Mouse (Mus musculus) neural tube, embryonic 15.5 days (tissue): Measurements from ENCODE around the gene Snx15. TPM values are rescaled to one million over a fixed set of nuclear protein-coding genes. Genes with fewer than 3 reads are reported as not detected.
A peak's percentile ranks its signal among the peaks of the same experiment; 100 is the strongest.

Experiments
- ATAC-seq: fragments of 200-750 bp; cut with Nextera tagmentation; 2 replicates; pipeline ENCODE4 v1.8.0; 2017; ENCODE audit warnings: mild to moderate bottlenecking, moderate TSS enrichment, moderate library complexity; ENCODE audit not compliant: low FRiP score
- H3K27ac ChIP-seq: fragments of 300-500 bp; sonication (generic); replicated peaks from 2 replicates; pipeline ENCODE4 v1.5.1; 2015; ENCODE audit warnings: mild to moderate bottlenecking, inconsistent platforms
- H3K27me3 ChIP-seq: fragments of 300-500 bp; sonication (generic); replicated peaks from 2 replicates; pipeline ENCODE4 v1.6.1; 2015; ENCODE audit warnings: inconsistent platforms
- H3K36me3 ChIP-seq: fragments of 300-500 bp; sonication (generic); 2 replicates; pipeline ENCODE4 v1.6.1; 2015; ENCODE audit warnings: inconsistent platforms
- H3K4me1 ChIP-seq: fragments of 300-500 bp; sonication (generic); 2 replicates; pipeline ENCODE4 v1.6.1; 2015; ENCODE audit warnings: inconsistent platforms
- H3K4me2 ChIP-seq: fragments of 300-500 bp; sonication (generic); 2 replicates; pipeline ENCODE4 v1.6.1; 2015; ENCODE audit warnings: inconsistent platforms, mild to moderate bottlenecking, moderate library complexity
- H3K4me3 ChIP-seq: fragments of 300-500 bp; sonication (generic); replicated peaks from 2 replicates; pipeline ENCODE4 v1.5.1; 2015; ENCODE audit warnings: mild to moderate bottlenecking, inconsistent platforms
- H3K9ac ChIP-seq: fragments of 300-500 bp; sonication (generic); replicated peaks from 2 replicates; pipeline ENCODE4 v1.6.1; 2015; ENCODE audit warnings: mild to moderate bottlenecking, inconsistent platforms
- H3K9me3 ChIP-seq: fragments of 300-500 bp; sonication (generic); replicated peaks from 2 replicates; pipeline ENCODE4 v1.6.1; 2016; ENCODE audit warnings: inconsistent platforms
- WGBS: fragments of 180-500 bp; shearing (Covaris S2); methylation state at CpG from one replicate; pipeline ENCODE4 v1.1.7; 2015; ENCODE audit warnings: mixed read lengths; 5-methylcytosine and 5-hydroxymethylcytosine counted together
- polyA plus RNA-seq: library from polyadenylated mRNA; unstranded; fragments of >200 nt; fragmentation: Nextera tagmentation; extraction: Ambion mirVana; gene quantifications from 2 replicates; pipeline ENCODE4 v1.2.1, GENCODE M21; 2015

Gene Snx15
- polyA plus RNA-seq, 1 experiment from 2014 or later: 62.2 TPM

- H3K4me1 ChIP-seq: peaks cover 30% of the 10 kb centered on the region
- peak; percentile 92 for ATAC-seq
- WGBS: under 1% methylated on average over 77 of the region's 77 CpGs
- no peaks in the 10 kb centered on the region for H3K9me3 ChIP-seq
- peak within 1 kb of the TSS; percentile 71 for H3K4me3 ChIP-seq
- no peaks in the 10 kb centered on the region for H3K27me3 ChIP-seq
- peak within 1 kb of the TSS; percentile 78 for H3K9ac ChIP-seq
- H3K36me3 ChIP-seq: peaks cover 29% of the 10 kb centered on the region
- peak within 1 kb of the TSS; percentile 95 for H3K27ac ChIP-seq
- peak within 1 kb of the TSS; percentile 92 for H3K4me2 ChIP-seq
These were observed 10.0 kb downstream of the Snx15 start, which contains the start of gene Sac3d1 for GRCm38 (mm10) chr19:6117986-6118676. Sac3d1 (minus strand) TSS chr19:6118650.

GRCm38 (mm10) chr19:6117346-6117985 is 10.6 kb downstream of the Snx15 start:
- Histone ChIP-seq H3K27me3 (no peaks in the 10 kb centered on the region), H3K4me3 (peak overlapping the region; percentile 71), H3K9me3 (no peaks in the 10 kb centered on the region), H3K27ac (peak overlapping the region; percentile 95), H3K36me3 (peaks cover 35% of the 10 kb centered on the region), H3K4me2 (peak overlapping the region; percentile 92), H3K9ac (peak overlapping the region; percentile 78), H3K4me1 (peaks cover 30% of the 10 kb centered on the region)
- no peak for ATAC-seq
- WGBS: 5% methylated on average over 32 of the region's 32 CpGs

GRCm38 (mm10) chr19:6116113-6116850 is 11.8 kb downstream of the Snx15 start:
- H3K4me1 ChIP-seq: peaks cover 30% of the 10 kb centered on the region
- 90% methylated on average over 15 of the region's 15 CpGs for WGBS
- peak overlapping the region; percentile 71; the same call in 1 of the 2 replicates for H3K4me3 ChIP-seq
- no peak for ATAC-seq
- H3K27ac ChIP-seq: no peak overlapping the region
- H3K36me3 ChIP-seq: peaks cover 36% of the 10 kb centered on the region
- H3K9me3 ChIP-seq: no peaks in the 10 kb centered on the region
- peak overlapping the region; percentile 92 for H3K4me2 ChIP-seq
- H3K27me3 ChIP-seq: no peaks in the 10 kb centered on the region
- 0 out of 2 replicates have a peak overlapping the region, but pooled peaks have one; percentile 36 for H3K9ac ChIP-seq

GRCm38 (mm10) chr19:6113116-6113515 is 15.0 kb downstream of the Snx15 start:
- peaks cover 16% of the 10 kb centered on the region for H3K4me1 ChIP-seq
- H3K27me3 ChIP-seq: no peaks in the 10 kb centered on the region
- no peaks in the 10 kb centered on the region for H3K9me3 ChIP-seq
- H3K4me2 ChIP-seq: no peak overlapping the region
- peaks cover 31% of the 10 kb centered on the region for H3K36me3 ChIP-seq
- no peak overlapping the region for H3K27ac ChIP-seq
- no peak overlapping the region for H3K9ac ChIP-seq
- ATAC-seq: no peak
- WGBS: 71% methylated on average over 6 of the region's 6 CpGs
- no peak overlapping the region for H3K4me3 ChIP-seq

GRCm38 (mm10) chr19:6105586-6105985 is 22.5 kb downstream of the Snx15 start, which contains the start of gene Naaladl1:
Naaladl1 (plus strand) TSS chr19:6105782.
- Histone ChIP-seq H3K4me3 (no peak within 1 kb of the TSS), H3K27ac (no peak within 1 kb of the TSS), H3K36me3 (no peaks in the 10 kb centered on the region), H3K27me3 (no peaks in the 10 kb centered on the region), H3K4me2 (no peak within 1 kb of the TSS), H3K9me3 (no peaks in the 10 kb centered on the region), H3K9ac (no peak within 1 kb of the TSS), H3K4me1 (no peaks in the 10 kb centered on the region)
- ATAC-seq: no peak
- 88% methylated on average over 7 of the region's 7 CpGs for WGBS

GRCm38 (mm10) chr19:6104476-6104875 is 23.6 kb downstream of the Snx15 start:
- 89% methylated on average over 4 of the region's 4 CpGs for WGBS
- H3K9ac ChIP-seq: no peak overlapping the region
- no peaks in the 10 kb centered on the region for H3K9me3 ChIP-seq
- no peaks in the 10 kb centered on the region for H3K4me1 ChIP-seq
- ATAC-seq: no peak
- H3K27ac ChIP-seq: no peak overlapping the region
- H3K4me2 ChIP-seq: no peak overlapping the region
- no peaks in the 10 kb centered on the region for H3K27me3 ChIP-seq
- H3K4me3 ChIP-seq: no peak overlapping the region
- H3K36me3 ChIP-seq: no peaks in the 10 kb centered on the region

GRCm38 (mm10) chr19:6102169-6102853 is 25.8 kb downstream of the Snx15 start:
- Histone ChIP-seq H3K27ac (no peak overlapping the region), H3K9ac (no peak overlapping the region), H3K27me3 (no peaks in the 10 kb centered on the region), H3K36me3 (no peaks in the 10 kb centered on the region), H3K4me3 (no peak overlapping the region), H3K4me2 (no peak overlapping the region), H3K4me1 (no peaks in the 10 kb centered on the region), H3K9me3 (no peaks in the 10 kb centered on the region)
- 86% methylated on average over 6 of the region's 6 CpGs for WGBS
- no peak for ATAC-seq

GRCm38 (mm10) chr19:6101186-6101585 is 26.9 kb downstream of the Snx15 start:
- no peak overlapping the region for H3K9ac ChIP-seq
- no peaks in the 10 kb centered on the region for H3K4me1 ChIP-seq
- WGBS: 58% methylated on average over 6 of the region's 6 CpGs
- no peak overlapping the region for H3K27ac ChIP-seq
- no peaks in the 10 kb centered on the region for H3K9me3 ChIP-seq
- H3K4me2 ChIP-seq: no peak overlapping the region
- ATAC-seq: no peak
- no peak overlapping the region for H3K4me3 ChIP-seq
- H3K36me3 ChIP-seq: no peaks in the 10 kb centered on the region
- H3K27me3 ChIP-seq: no peaks in the 10 kb centered on the region

GRCm38 (mm10) chr19:6097847-6098246 is 30.3 kb downstream of the Snx15 start:
- Histone ChIP-seq H3K27me3 (no peaks in the 10 kb centered on the region), H3K36me3 (no peaks in the 10 kb centered on the region), H3K27ac (no peak overlapping the region), H3K4me3 (no peak overlapping the region), H3K4me2 (no peak overlapping the region), H3K4me1 (no peaks in the 10 kb centered on the region), H3K9ac (no peak overlapping the region), H3K9me3 (no peaks in the 10 kb centered on the region)
- no peak for ATAC-seq
- 84% methylated on average over 3 of the region's 3 CpGs for WGBS

- Histone ChIP-seq H3K27ac (no peak within 1 kb of the TSS), H3K4me2 (no peak within 1 kb of the TSS), H3K4me3 (no peak within 1 kb of the TSS), H3K9me3 (no peaks in the 10 kb centered on the region), H3K27me3 (no peaks in the 10 kb centered on the region), H3K9ac (no peak within 1 kb of the TSS), H3K36me3 (0 out of 2 replicates have a peak, but pooled peaks cover 3% of the 10 kb centered on the region), H3K4me1 (no peaks in the 10 kb centered on the region)
- 92% methylated on average over 7 of the region's 7 CpGs for WGBS
- ATAC-seq: no peak
These were observed 34.0 kb downstream of the Snx15 start, which contains the start of gene AC131692.1 for GRCm38 (mm10) chr19:6094119-6094518. AC131692.1 (plus strand) TSS chr19:6094419.

- ATAC-seq: no peak
- H3K27me3 ChIP-seq: no peaks in the 10 kb centered on the region
- WGBS: 94% methylated on average over 13 of the region's 13 CpGs
- 0 out of 2 replicates have a peak, but pooled peaks cover 3% of the 10 kb centered on the region for H3K36me3 ChIP-seq
- no peak overlapping the region for H3K9ac ChIP-seq
- peaks cover 15% of the 10 kb centered on the region for H3K4me1 ChIP-seq
- H3K9me3 ChIP-seq: no peaks in the 10 kb centered on the region
- no peak overlapping the region for H3K4me3 ChIP-seq
- H3K4me2 ChIP-seq: no peak overlapping the region
- no peak overlapping the region for H3K27ac ChIP-seq
These were observed 39.3 kb downstream of the Snx15 start for GRCm38 (mm10) chr19:6088841-6089240.
